Mouse (Mus musculus): ENCODE data around the gene Dot1l.

Gene Dot1l

DNA sequence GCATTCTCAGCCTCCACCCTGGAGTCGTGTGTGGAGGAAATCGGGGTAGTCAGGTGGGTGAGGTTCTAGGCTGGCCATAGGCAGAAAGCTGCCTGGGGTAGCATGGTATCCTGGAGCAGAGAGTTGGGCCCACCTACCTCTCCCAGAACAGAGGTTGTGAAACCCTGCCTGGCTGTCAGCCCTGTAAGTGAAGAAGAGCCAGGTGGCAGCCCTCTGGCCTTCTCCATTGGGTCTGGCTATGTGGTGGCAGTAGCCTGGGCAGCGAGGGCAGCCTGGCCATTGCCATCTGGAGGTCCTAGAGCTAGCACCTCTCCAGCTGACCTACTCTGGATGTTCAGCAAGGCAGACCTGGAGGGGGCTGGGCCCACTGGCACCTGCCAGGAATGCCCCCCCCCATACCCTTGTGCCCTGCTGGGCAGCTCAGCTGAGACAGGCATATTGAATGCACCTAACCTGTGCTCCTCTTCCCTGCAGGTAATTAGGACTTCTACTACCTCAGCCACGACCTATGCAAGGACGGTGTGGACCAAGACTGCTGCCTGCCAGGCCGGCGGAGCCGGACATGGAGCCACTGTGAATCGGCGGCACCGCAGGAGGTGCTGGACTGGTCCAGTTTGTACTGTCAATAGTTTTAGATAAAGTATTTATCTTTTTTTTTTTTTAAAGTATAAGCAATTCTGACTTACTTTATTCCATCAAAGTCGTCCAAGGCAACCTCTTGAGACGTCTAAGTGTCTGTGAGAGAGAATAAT is 38.2 kb downstream of the Dot1l start:
- DNase-seq (ENCODE audit: low spot score), result no peak

DNA sequence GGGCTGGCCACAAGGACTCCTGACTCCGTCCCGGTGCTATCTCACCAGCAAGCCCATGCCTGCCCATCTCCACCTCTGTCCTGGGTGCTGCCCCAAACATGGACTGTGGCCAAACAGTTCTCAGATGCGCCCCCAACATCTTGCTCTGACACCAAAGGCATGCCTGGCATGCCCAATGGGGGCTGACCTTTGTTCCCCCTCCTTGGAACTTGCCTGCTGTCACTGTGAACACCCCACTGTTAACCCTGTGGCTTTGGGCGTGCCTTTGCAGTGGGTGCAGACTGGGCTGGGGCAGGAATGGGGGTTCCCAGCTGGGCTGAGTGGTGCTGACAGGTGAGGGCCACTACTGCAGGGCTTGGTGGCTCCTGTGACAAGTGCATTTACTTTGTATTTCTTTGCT is 38.8 kb downstream of the Dot1l start:
- no peak for DNase-seq (ENCODE audit: low spot score)

DNA sequence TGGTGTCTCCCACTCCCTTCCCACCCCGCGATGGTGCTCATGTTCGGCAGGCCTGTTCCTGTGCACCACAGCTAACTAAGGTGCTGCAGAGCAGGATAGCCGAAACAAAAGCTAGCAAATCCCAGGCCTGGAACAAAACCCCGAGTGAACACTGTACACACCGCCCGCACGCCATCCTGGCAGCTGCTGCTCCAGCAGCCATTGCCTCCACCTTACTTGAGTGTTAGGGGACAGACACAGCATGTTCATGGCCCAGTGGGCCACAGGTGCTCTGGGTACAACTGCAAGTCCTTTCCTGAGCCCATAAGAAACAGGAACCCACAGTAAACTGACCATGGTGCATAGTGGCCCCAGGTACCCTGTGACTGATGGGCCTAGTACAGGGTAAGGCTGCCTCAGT is 39.7 kb downstream of the Dot1l start:
- DNase-seq (ENCODE audit: low spot score), result no peak

DNA sequence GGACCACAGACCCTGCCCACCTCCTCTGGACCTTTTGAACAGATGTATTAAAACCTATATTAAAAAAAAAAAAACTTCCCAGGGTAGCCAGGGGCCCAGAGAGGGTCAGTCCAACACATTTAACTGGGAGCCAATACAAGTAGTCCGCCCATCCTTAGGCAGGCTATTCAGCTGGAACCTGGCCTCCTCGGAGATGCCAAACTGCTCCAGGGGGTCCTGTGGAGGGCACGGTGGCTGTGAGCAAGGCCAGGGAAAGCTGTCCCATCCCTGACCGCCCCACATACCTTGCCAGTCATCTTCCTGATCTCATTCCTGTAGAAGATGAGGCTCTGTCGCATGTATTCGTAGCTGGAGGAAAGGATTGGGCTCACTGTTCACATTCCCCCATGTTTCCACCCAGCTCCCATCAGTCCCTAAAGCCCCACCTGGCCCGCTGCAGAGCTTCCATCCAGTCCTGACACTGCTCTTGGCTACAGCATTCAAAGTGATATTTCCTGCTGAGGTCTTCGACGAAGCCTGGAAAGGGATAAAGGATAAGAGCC is 41.4 kb downstream of the Dot1l start:
- no peak for DNase-seq (ENCODE audit: low spot score)

DNA sequence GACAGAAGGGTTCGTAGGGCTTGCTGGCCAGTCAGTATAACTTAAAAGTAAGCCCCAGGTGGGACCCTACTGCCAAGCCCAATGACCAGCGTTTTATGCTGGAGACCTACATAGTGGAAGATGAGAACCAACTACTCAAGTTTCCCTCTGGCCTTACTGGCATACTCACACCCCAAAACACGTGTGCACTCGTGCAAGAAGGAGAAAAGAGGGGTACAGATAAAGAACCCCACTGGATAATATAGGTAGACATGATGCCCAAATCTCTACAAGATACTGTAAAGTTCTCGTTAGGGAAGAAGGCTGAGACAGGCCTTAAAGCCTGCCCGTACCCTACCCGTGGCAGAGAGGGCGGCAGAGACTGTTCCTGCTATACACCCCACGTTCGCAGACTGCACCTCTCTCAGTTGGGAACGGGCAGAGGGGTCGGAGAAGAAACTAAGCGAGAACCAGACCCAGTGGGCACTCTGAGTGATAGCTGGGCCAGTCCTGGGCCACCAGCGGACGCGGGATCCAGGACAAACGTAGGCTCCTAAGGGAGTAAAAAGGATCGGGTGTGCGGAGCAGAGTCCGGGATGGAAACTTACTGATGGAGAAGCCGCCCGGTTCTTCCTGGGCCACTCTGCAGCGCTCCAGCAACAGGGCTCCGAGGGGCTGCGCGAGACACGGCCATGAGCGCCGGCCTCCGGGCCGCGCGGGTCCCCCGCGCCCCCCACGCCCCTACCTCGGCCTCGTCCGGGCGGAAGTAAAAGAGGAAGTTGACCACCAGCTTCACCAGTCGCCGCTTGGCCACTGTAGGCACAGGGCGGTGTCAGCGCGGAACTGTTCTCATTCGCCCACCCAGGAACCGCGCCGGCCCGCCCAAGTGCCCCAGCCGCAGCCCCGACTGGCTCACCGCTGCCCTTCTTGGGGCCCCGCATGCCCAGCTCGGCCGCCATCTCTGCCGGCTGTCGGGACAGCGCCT is 42.5 kb downstream of the Dot1l start:
- no peak for DNase-seq (ENCODE audit: low spot score)

DNA sequence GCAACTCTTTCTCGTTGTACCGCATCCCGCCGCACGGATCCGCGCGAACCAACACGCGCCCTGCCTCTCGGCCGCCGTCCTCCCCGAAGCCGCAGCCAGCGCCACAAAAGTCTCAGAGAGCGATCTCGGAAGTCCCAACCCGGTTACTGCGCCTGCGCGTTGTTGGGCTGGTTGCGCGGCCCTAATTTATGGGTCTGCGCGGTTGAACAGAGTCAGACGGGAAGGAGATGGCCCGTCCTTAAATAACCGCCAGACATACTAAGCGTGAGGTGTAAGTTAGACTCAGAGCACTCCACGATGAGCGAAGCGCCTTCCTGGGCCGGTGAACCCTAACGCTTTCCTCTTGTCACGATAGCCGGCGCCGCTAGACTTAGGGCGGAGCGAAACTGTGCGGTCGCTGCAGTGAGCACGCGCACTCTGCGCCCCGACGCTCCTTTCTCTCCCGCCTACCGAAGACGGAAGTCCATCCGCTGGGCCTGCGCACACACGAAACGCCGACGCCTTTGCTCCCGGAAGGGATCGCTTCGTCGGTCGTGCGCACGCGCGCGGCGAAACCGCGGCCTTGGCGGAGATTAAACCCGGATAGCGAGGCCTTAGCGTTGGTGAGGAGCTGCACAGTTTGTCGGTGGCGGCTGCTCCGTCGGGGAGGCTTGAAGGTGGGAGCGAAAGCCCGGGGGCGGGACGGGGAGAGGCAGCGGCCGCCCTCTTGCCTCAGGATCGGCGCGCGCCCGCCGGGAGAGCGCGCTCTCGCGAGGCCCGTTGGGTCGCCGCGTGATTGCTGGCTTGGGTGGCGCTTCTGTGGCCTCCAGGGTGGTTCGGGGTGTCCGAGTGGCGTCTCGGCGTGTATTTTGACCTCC is 43.4 kb downstream of the Dot1l start, which contains the start of the genes Sf3a2 and Plekhj1:
Sf3a2 (plus strand) TSS at position 49 of the 857 bp plus-strand sequence.
Plekhj1 (minus strand) TSS at position 477 of the 857 bp plus-strand sequence.
- DNase-seq (ENCODE audit: low spot score), result peak; percentile 95

DNA sequence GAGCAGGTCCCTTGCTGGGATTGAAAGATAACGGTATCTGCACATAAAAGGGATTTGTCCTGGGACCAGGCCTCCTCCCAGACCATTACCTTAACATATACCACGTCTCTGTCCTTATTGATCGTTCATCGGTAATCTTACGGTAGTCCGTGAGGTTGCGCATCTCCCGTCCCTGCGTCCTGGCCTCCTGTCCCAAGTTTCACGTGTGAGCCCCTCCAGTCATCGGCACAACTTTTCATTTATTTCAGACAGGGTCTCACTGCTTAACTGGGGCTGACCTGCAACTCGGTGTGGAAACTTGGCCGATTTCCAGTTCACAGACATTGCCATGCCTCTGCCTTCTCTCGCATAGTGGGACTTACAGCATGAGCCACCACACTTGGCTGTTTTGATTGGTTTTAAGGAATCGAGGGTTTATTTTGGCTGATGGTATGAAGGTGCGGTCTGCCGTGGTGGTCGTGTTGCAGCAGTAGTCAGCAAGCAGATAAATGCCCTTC is 44.1 kb downstream of the Dot1l start:
- no peak for DNase-seq (ENCODE audit: low spot score)

DNA sequence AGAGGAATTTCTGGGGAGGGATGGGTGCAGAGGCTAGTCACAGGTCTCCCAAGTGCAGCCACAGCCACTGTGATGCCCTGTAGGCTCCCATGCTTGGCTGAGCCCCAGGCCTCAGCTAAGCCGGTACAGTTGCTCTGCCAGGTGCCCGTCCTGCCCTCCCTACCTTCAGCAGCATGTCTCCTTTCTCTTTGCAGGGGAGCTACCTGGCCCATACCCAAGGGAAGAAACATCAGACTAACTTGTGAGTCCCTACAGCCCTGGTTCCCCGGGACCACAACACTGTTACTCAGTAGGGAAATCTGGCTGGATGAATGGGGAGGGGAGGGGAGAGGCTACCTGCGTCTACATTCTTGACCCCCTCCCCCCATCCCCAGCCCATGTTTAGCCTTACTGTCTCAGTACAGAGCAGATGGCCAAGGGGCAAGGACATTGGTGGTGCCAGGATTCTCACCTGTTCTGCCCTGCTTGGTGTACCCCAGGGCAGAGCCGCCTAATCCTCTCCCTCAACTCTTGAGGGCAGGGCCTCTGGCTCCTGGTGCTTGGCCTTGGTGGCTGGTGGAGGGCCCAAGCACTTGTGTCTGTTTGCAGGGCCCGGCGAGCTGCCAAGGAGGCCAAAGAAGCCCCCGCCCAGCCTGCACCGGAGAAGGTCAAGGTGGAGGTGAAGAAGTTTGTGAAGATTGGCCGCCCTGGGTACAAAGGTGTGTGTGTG is 47.4 kb downstream of the Dot1l start:
- DNase-seq (ENCODE audit: low spot score), result no peak

DNA sequence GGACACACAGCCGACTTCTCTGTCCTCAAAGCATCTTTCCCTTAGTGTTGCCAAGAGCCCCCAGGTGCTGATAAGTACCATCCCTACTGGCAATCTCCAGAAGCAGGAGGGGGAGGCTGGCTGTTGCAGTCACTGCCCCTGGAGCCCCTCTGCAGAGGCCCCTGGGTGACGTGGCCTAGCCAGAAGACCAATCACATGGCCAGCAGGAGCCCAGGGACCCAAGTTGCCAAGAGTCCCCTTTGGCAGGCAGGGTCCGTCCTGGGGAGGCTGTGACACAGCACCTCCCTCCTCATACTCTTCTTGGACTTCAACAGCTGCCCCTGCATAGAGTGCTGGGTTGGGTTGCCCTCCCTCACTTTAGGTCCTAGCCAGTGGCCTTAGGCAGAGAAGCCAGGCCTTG is 48.0 kb downstream of the Dot1l start:
- DNase-seq (ENCODE audit: low spot score), result no peak

DNA sequence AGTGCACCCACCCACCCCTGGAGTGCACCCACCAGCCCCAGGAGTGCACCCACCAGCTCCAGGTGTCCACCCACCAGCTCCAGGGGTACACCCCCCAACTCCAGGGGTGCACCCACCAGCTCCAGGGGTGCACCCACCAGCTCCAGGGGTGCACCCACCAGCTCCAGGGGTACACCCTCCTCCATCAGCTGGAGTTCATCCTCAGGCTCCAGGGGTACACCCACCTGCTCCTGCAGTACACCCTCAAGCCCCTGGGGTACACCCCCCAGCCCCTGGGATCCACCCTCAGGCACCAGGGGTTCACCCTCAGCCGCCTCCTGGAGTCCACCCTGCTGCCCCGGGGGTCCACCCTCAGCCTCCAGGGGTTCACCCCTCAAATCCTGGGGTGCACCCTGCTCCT is 49.3 kb downstream of the Dot1l start:
- no peak for DNase-seq (ENCODE audit: low spot score)

DNA sequence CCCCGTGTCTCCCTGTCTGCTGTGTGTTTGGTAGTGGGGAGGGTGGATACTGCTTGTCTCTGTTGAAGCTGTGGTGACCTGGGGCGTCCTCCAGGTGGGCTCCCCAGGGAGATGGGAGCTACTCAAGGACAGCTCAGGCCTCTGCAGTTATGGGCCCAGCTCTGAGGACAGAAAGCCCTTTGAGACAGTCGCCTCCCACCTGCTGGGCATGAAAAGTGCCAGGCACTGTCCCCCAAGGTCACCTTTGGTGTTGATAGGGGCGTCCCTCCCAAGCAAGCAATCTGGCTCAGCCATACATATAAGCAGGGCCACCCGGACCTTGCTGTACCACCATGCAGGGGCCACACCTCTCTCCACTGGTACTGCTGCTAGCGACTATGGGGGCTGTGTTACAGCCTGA is 49.9 kb downstream of the Dot1l start, which contains the start of gene Amh:
Amh (plus strand) TSS at position 328 of the 400 bp plus-strand sequence.
- no peak for DNase-seq (ENCODE audit: low spot score)

DNA sequence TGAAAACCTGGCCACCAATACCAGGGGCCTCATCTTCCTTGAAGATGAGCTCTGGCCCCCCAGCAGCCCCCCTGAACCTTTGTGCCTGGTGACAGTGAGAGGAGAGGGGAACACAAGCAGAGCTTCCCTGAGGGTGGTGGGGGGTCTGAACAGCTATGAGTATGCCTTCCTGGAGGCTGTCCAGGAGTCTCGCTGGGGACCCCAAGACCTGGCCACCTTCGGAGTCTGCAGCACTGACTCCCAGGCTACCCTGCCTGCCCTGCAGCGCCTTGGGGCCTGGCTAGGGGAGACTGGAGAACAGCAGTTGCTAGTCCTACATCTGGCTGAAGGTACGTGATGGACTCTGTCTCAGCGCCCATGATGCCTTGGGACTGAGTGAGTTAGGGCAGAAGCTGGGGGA is 50.3 kb downstream of the Dot1l start:
- DNase-seq (ENCODE audit: low spot score), result no peak

DNA sequence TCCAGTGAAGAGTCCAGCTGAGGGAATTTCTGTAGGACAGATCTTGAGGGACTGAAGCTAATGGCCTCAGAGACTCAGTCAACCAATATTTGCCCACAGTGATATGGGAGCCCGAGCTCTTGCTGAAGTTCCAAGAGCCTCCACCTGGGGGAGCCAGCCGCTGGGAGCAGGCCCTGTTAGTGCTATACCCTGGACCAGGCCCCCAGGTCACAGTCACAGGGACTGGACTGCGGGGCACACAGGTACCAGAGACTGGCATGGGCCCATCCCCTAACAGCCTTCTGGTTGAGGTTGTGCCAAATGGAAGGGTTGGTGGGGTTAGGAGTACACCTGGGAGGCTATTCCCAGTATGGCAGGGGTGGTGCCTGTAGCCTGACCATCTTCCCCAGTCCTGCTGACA is 50.9 kb downstream of the Dot1l start:
- DNase-seq (ENCODE audit: low spot score), result peak; percentile 78

DNA sequence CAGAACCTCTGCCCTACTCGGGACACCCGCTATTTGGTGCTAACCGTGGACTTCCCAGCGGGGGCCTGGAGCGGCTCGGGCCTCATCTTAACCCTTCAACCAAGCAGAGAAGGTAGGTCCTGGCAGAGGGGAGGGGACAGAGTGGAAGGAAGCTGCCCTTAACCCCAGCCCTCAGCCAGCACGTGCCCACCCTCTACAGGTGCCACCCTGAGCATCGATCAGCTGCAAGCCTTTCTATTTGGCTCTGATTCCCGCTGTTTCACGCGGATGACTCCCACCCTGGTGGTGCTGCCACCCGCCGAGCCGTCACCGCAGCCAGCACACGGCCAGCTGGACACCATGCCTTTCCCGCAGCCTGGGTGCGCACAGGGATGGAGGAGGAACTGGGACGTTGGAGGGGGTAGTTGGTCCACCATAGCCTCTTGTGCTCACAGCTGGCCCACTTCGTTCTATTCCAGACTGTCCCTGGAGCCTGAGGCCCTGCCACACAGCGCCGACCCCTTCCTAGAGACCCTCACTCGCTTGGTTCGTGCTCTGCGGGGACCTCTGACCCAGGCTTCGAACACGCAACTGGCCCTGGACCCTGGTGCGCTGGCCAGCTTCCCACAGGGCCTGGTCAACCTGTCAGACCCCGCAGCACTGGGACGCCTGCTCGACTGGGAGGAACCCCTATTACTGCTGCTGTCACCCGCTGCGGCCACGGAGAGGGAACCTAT is 51.5 kb downstream of the Dot1l start:
- DNase-seq (ENCODE audit: low spot score), result no peak

DNA sequence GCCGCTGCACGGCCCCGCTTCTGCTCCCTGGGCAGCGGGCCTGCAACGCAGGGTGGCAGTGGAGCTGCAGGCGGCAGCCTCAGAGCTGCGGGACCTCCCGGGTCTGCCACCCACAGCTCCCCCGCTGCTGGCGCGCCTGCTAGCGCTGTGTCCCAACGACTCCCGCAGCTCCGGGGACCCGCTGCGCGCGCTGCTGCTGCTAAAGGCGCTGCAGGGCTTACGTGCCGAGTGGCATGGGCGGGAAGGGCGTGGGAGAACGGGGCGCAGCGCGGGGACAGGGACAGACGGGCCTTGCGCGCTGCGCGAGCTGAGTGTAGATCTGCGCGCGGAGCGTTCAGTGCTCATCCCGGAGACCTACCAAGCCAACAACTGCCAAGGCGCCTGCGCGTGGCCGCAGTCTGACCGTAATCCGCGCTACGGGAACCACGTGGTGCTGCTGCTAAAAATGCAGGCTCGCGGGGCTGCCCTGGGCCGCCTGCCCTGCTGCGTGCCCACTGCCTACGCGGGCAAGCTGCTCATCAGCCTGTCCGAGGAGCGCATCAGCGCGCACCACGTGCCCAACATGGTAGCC is 52.1 kb downstream of the Dot1l start:
- DNase-seq (ENCODE audit: low spot score), result peak; percentile 53

DNA sequence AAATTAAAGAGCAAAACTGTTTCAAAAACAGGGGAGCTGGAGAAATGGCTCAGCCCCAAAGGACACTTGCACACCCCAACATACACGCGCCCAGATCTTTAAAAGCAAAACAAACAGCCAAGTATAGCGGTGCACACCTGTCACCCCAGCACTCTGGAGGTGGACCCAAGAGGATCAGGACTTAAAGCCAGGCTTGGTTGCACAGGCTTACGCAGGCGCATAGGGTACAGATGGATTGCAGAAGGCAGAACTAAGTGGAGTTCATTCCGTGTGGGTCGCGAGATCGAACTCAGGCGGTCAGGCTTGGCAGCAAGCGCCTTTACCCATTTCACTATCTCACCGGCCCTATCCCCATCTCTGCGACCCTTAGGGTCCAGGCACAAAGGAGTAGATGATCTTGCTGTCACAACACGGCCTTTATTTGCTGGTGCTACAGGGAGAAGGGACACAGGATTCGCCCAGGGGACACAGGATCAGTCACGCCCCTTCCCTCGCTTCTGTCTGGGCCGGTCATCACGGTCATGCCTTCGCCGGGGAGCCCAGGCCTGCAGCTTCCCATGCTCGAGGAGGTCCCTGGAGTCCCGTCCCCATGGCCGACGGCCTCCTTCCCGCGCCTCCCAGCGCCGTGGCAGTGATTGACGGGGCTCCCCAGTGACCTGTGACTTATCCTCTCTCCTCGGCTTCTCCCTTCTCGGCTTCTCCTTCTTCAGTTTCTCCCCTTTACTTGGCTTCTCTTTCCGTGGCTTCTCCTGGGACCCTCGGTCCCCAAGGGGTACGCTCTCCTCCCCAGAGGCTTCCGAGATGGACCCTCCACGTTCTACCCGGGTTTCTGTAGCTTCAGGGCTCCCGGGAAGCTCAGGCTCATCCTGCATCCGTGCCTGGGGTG is 53.3 kb downstream of the Dot1l start:
- no peak for DNase-seq (ENCODE audit: low spot score)

DNA sequence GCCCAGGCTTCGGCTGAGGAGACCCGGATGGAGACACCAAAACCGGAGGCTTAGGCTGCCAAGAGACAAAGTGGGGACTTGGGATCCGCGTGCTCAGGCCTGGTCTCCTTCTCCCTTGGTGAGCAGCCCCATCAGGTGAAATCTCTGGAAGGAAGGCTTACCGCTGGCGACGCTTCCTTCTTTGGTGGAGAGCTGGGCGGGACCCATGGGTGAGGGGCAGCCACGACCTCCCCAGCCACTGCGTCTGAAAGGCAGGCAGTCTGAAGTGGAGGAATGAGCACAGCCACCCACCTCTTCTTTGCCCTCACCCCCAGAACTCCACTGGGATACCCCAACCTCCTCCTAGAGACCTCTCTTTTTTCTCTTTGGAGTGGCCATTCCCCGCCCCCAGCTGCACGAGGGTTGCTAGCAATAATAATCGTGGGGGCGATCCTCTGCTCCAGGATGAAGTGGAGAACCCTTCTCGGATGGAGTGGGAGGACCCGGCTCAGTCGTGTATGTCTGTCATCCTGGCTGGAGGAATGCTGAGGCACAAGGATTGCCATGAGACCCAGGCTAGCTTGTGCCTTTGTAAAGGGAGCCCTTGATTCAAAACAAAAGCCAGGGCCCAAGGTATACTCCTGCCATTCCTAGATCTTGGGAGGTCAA is 54.1 kb downstream of the Dot1l start:
- no peak for DNase-seq (ENCODE audit: low spot score)

DNA sequence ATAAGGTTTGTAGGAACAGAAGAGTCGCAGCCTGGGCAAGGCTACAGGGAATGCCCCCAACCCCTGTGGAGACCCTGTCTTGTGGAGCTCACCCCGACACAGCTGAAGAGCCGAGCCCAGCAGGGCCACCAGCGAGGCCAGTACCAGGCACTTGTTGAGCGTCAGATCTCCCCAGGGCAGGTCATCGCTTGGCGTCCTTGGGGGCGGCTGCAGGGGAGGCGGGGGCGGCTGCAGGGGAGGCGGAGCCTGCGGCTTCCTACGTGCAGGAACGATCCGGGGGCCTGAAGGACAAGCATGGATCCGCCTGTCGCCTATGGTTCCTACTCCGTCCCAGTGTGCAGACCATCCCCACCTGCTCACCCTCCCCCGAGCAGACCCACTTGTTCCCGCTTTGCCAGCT is 55.1 kb downstream of the Dot1l start:
- no peak for DNase-seq (ENCODE audit: low spot score)

Data from urinary bladder, postnatal 25 days (tissue).